Comparison of ENCODE assay signal across 30 mouse cellular contexts in genomic region chr16:92136275-92136674, GRCm38 (mm10).
DNase-seq lines count a peak whose midpoint lies in the region; ATAC-seq and TF ChIP-seq lines count a peak whose summit lies in the region.
"Had no signal": no experiment of that assay in that cellular context is flagged by ENCODE, and none has a peak within 500 bp of the region (broad histone marks: within the 10 kb centered on the region; RNA-seq: fewer than 3 reads in every experiment).

No protein-coding gene starts in this region.

- TF ChIP-seq EP300 in liver, postnatal 0 days (IDR thresholded peaks at IDR 0.05; ENCODE audit: low read depth): no peak
- no peak for TF ChIP-seq EP300 in stomach, postnatal 0 days (optimal IDR thresholded peaks at IDR 0.05)

- no peaks in the 10 kb centered on the region for H3K27me3 ChIP-seq in forebrain, postnatal 0 days (ENCODE audit: insufficient read depth, low read length)
- H3K27me3 ChIP-seq in forebrain, embryonic 11.5 days (ENCODE audit: control insufficient read depth, insufficient read depth, low read length): no peaks in the 10 kb centered on the region
- H3K27me3 ChIP-seq in liver, postnatal 0 days (ENCODE audit: insufficient read depth, low read length): no peaks in the 10 kb centered on the region
- no peaks in the 10 kb centered on the region for H3K27me3 ChIP-seq in liver, embryonic 12.5 days (replicated peaks)
- H3K27me3 ChIP-seq in testis, adult 2 months (ENCODE audit: control insufficient read depth, insufficient read depth, low read length): no peaks in the 10 kb centered on the region
- H3K27me3 ChIP-seq in stomach, postnatal 0 days (ENCODE audit: control insufficient read depth, insufficient read depth, low read length): no peaks in the 10 kb centered on the region
- H3K27me3 ChIP-seq: embryonic facial prominence, embryonic 12.5 days; limb, embryonic 13.5 days; liver, embryonic 13.5 days; neural tube, embryonic 12.5 days had no signal

- 96% methylated on average over 15 of the region's 15 CpGs for WGBS in forebrain, postnatal 0 days
- 89% methylated on average over 15 of the region's 15 CpGs for WGBS in forebrain, embryonic 11.5 days
- 88% methylated on average over 15 of the region's 15 CpGs for WGBS in liver, postnatal 0 days (ENCODE audit: insufficient replicate concordance)
- 79% methylated on average over 15 of the region's 15 CpGs for WGBS in liver, embryonic 12.5 days (ENCODE audit: insufficient replicate concordance)
- 92% methylated on average over 15 of the region's 15 CpGs for WGBS in stomach, postnatal 0 days

- no peak overlapping the region for H3K9ac ChIP-seq in forebrain, postnatal 0 days
- H3K9ac ChIP-seq in forebrain, embryonic 11.5 days (ENCODE audit: low read length): no peak overlapping the region
- H3K9ac ChIP-seq in liver, postnatal 0 days (replicated peaks): no peak overlapping the region
- no peak overlapping the region for H3K9ac ChIP-seq in liver, embryonic 12.5 days
- no peak overlapping the region for H3K9ac ChIP-seq in stomach, postnatal 0 days (ENCODE audit: low read length)
- H3K9ac ChIP-seq: embryonic facial prominence, embryonic 12.5 days; limb, embryonic 13.5 days; liver, embryonic 13.5 days; neural tube, embryonic 12.5 days had no signal

- no peak overlapping the region for H3K4me3 ChIP-seq in forebrain, postnatal 0 days (ENCODE audit: low read depth, low read length)
- no peak overlapping the region for H3K4me3 ChIP-seq in forebrain, embryonic 11.5 days (ENCODE audit: low read depth, low read length)
- H3K4me3 ChIP-seq in liver, postnatal 0 days (ENCODE audit: low read depth, low read length): no peak overlapping the region
- no peak overlapping the region for H3K4me3 ChIP-seq in liver, embryonic 12.5 days
- H3K4me3 ChIP-seq in testis, adult 2 months (ENCODE audit: control insufficient read depth, low read depth, low read length): no peak overlapping the region
- H3K4me3 ChIP-seq in stomach, postnatal 0 days (ENCODE audit: low read depth, low read length): no peak overlapping the region
- H3K4me3 ChIP-seq: embryonic facial prominence, embryonic 12.5 days; forebrain, embryonic 10.5 days; left cerebral cortex, adult 2 months; limb, embryonic 13.5 days; liver, embryonic 13.5 days; myocyte; neural tube, embryonic 12.5 days had no signal

- TF ChIP-seq POLR2A in testis, adult 2 months (IDR thresholded peaks at IDR 0.05; ENCODE audit: control insufficient read depth, low read depth, low read length): no peak

- DNase-seq in forebrain, postnatal 0 days: no peak
- no peak for DNase-seq in forebrain, embryonic 11.5 days (ENCODE audit: low spot score)
- no peak for DNase-seq in liver, postnatal 0 days
- DNase-seq in testis, postnatal 10 days (ENCODE audit: low spot score): no peak
- DNase-seq in stomach, postnatal 0 days (ENCODE audit: low spot score): no peak
- DNase-seq: adrenal gland, postnatal 10 days; cerebellum, adult 11-12 months; cerebellum, adult 9-11 months; embryo, embryonic 11 days; gastrocnemius, postnatal 14 days; heart, postnatal 14 days; kidney, adult 9 months; liver, embryonic 13.5 days; right cerebral cortex, postnatal 14 days; thymus, adult 18-20 months; thymus, postnatal 25 days had no signal

- H3K4me1 ChIP-seq in forebrain, postnatal 0 days (ENCODE audit: insufficient read depth): peaks cover 5% of the 10 kb centered on the region; the same call in 1 of the 2 replicates
- peaks cover 12% of the 10 kb centered on the region; the same call in 1 of the 2 replicates for H3K4me1 ChIP-seq in forebrain, embryonic 11.5 days (replicated peaks; ENCODE audit: control insufficient read depth, insufficient read depth, low read length)
- H3K4me1 ChIP-seq in liver, postnatal 0 days (ENCODE audit: insufficient read depth): no peaks in the 10 kb centered on the region
- H3K4me1 ChIP-seq in liver, embryonic 12.5 days: no peaks in the 10 kb centered on the region
- H3K4me1 ChIP-seq in testis, adult 2 months (ENCODE audit: control insufficient read depth, insufficient read depth, low read length): no peaks in the 10 kb centered on the region
- H3K4me1 ChIP-seq in stomach, postnatal 0 days (replicated peaks; ENCODE audit: control insufficient read depth, insufficient read depth): no peaks in the 10 kb centered on the region
- H3K4me1 ChIP-seq: liver, embryonic 13.5 days had no signal

- H3K4me2 ChIP-seq in forebrain, postnatal 0 days (ENCODE audit: low read depth): no peak overlapping the region
- H3K4me2 ChIP-seq in forebrain, embryonic 11.5 days (ENCODE audit: low read depth, low read length, severe bottlenecking): no peak overlapping the region
- no peak overlapping the region for H3K4me2 ChIP-seq in liver, postnatal 0 days (ENCODE audit: low read depth, low read length)
- no peak overlapping the region for H3K4me2 ChIP-seq in liver, embryonic 12.5 days
- H3K4me2 ChIP-seq in stomach, postnatal 0 days (replicated peaks; ENCODE audit: low read depth): no peak overlapping the region
- H3K4me2 ChIP-seq: embryonic facial prominence, embryonic 12.5 days; limb, embryonic 13.5 days; liver, embryonic 13.5 days; neural tube, embryonic 12.5 days had no signal

- TF ChIP-seq CTCF in forebrain, postnatal 0 days (IDR thresholded peaks at IDR 0.05; ENCODE audit: low read depth): 0 out of 2 replicates have a peak, but pooled peaks have one; percentile 13
- TF ChIP-seq CTCF in liver, postnatal 0 days (IDR thresholded peaks at IDR 0.05; ENCODE audit: low read depth): peak; percentile 23
- peak; percentile 81; the same call in 1 of the 2 replicates for TF ChIP-seq CTCF in testis, adult 2 months (IDR thresholded peaks at IDR 0.05; ENCODE audit: control insufficient read depth, insufficient read depth, insufficient replicate concordance, low read depth, low read length)
- TF ChIP-seq CTCF in stomach, postnatal 0 days (IDR thresholded peaks at IDR 0.05; ENCODE audit: low read depth): peak; percentile 27

- no peaks in the 10 kb centered on the region for H3K9me3 ChIP-seq in forebrain, postnatal 0 days (ENCODE audit: low read length)
- H3K9me3 ChIP-seq in forebrain, embryonic 11.5 days (ENCODE audit: control insufficient read depth, low read length): no peaks in the 10 kb centered on the region
- no peaks in the 10 kb centered on the region for H3K9me3 ChIP-seq in liver, postnatal 0 days (ENCODE audit: low read length)
- no peaks in the 10 kb centered on the region for H3K9me3 ChIP-seq in liver, embryonic 12.5 days (replicated peaks)
- no peaks in the 10 kb centered on the region for H3K9me3 ChIP-seq in stomach, postnatal 0 days (ENCODE audit: control insufficient read depth, low read length)
- H3K9me3 ChIP-seq: embryonic facial prominence, embryonic 12.5 days; limb, embryonic 13.5 days; liver, embryonic 13.5 days; neural tube, embryonic 12.5 days had no signal

- H3K36me3 ChIP-seq in forebrain, postnatal 0 days (ENCODE audit: insufficient read depth): no peaks in the 10 kb centered on the region
- H3K36me3 ChIP-seq in forebrain, embryonic 11.5 days (ENCODE audit: control insufficient read depth, insufficient read depth, low read length): no peaks in the 10 kb centered on the region
- H3K36me3 ChIP-seq in liver, postnatal 0 days (replicated peaks; ENCODE audit: insufficient read depth, low read length): no peaks in the 10 kb centered on the region
- no peaks in the 10 kb centered on the region for H3K36me3 ChIP-seq in liver, embryonic 12.5 days
- H3K36me3 ChIP-seq in testis, adult 2 months (ENCODE audit: control insufficient read depth, insufficient read depth, low read length): no peaks in the 10 kb centered on the region
- no peaks in the 10 kb centered on the region for H3K36me3 ChIP-seq in stomach, postnatal 0 days (ENCODE audit: control insufficient read depth, insufficient read depth, low read length)
- H3K36me3 ChIP-seq: embryonic facial prominence, embryonic 12.5 days; forebrain, embryonic 10.5 days; limb, embryonic 13.5 days; liver, embryonic 13.5 days; neural tube, embryonic 12.5 days had no signal

- no peak for ATAC-seq in forebrain, postnatal 0 days
- no peak for ATAC-seq in forebrain, embryonic 11.5 days (replicated peaks; ENCODE audit: low FRiP score)
- no peak for ATAC-seq in liver, postnatal 0 days
- no peak for ATAC-seq in liver, embryonic 12.5 days
- no peak for ATAC-seq in stomach, postnatal 0 days (ENCODE audit: low FRiP score, low TSS enrichment)
- no peak for ATAC-seq in erythroblast, adult 5-6 weeks (replicated peaks; ENCODE audit: low FRiP score, poor library complexity, severe bottlenecking)
- ATAC-seq: forebrain, embryonic 16.5 days; hindbrain, embryonic 16.5 days; intestine, embryonic 16.5 days; midbrain, embryonic 16.5 days had no signal

- H3K27ac ChIP-seq in forebrain, postnatal 0 days (ENCODE audit: low read depth, low read length): no peak overlapping the region
- no peak overlapping the region for H3K27ac ChIP-seq in forebrain, embryonic 11.5 days (ENCODE audit: low read depth, low read length)
- no peak overlapping the region for H3K27ac ChIP-seq in liver, postnatal 0 days (ENCODE audit: low read depth)
- no peak overlapping the region for H3K27ac ChIP-seq in liver, embryonic 12.5 days
- no peak overlapping the region for H3K27ac ChIP-seq in testis, adult 2 months (ENCODE audit: control insufficient read depth, insufficient read depth, low read depth, low read length)
- no peak overlapping the region for H3K27ac ChIP-seq in stomach, postnatal 0 days (replicated peaks)
- H3K27ac ChIP-seq: embryonic facial prominence, embryonic 12.5 days; forebrain, embryonic 10.5 days; left cerebral cortex, adult 2 months; limb, embryonic 13.5 days; liver, embryonic 13.5 days; macrophage; neural tube, embryonic 12.5 days had no signal

Comparison
In these comparisons a context has a peak if more than half of its experiments do, and no peak if none do; other contexts are left out.
1. CTCF ChIP-seq: peak in every context shown above with its lines; median percentile 81 in testis, adult 2 months; 27 in stomach, postnatal 0 days; 23 in liver, postnatal 0 days; 13 in forebrain, postnatal 0 days.